Mouse (Mus musculus) kidney, adult 2 months (tissue): Measurements from ENCODE around the gene Ss18l2. TPM values are rescaled to one million over a fixed set of nuclear protein-coding genes. Genes with fewer than 3 reads are reported as not detected.
A peak's percentile ranks its signal among the peaks of the same experiment; 100 is the strongest.

Experiments
- DNase-seq: peaks from one replicate; pipeline ENCODE4 v3.0.0; 2021
- H3K27ac ChIP-seq: fragments of 200-500 bp; 2 replicates; pipeline ENCODE4 v1.5.1; 2012; ENCODE audit warnings: low read depth, low read length, control low read depth, inconsistent platforms; ENCODE audit not compliant: insufficient read depth
- H3K27me3 ChIP-seq: fragments of 200-500 bp; replicated peaks from 2 replicates; pipeline ENCODE4 v1.6.1; 2012; ENCODE audit warnings: mild to moderate bottlenecking, moderate library complexity, low read length, inconsistent platforms; ENCODE audit not compliant: control insufficient read depth, insufficient read depth
- H3K36me3 ChIP-seq: fragments of 200-500 bp; 2 replicates; pipeline ENCODE4 v1.6.1; 2012; ENCODE audit warnings: mild to moderate bottlenecking, moderate library complexity, low read length, inconsistent platforms; ENCODE audit not compliant: control insufficient read depth, insufficient read depth
- H3K4me1 ChIP-seq: fragments of 200-500 bp; 2 replicates; pipeline ENCODE4 v1.6.1; 2011; ENCODE audit warnings: low read length; ENCODE audit not compliant: control insufficient read depth, insufficient read depth
- H3K4me3 ChIP-seq: fragments of 200-500 bp; 2 replicates; pipeline ENCODE4 v1.5.1; 2011; ENCODE audit warnings: mild to moderate bottlenecking, low read depth, low read length, control low read depth; ENCODE audit not compliant: insufficient read depth
- CTCF ChIP-seq: fragments of 200-500 bp; conservative IDR thresholded peaks from 2 replicates; pipeline ENCODE4 v1.5.1; 2011; ENCODE audit warnings: low read depth, mild to moderate bottlenecking, control low read depth, low read length, moderate library complexity, mixed read lengths; ENCODE audit not compliant: insufficient read depth, insufficient read length
- POLR2A ChIP-seq: fragments of 200-500 bp; IDR thresholded peaks from one replicate; pipeline ENCODE4 v1.6.1; 2011; ENCODE audit warnings: low read depth, low read length, control low read depth
- WGBS: fragments of 180-500 bp; shearing (Covaris S2); methylation state at CpG from one replicate; pipeline ENCODE4 v1.1.7; 2018; 5-methylcytosine and 5-hydroxymethylcytosine counted together
- polyA plus RNA-seq: library from polyadenylated mRNA; depleted of rRNA; stranded (reverse); fragments of >200 nt; gene quantifications from 2 replicates; pipeline ENCODE4 v1.2.3, GENCODE M21; 2012

Ss18l2 gene
- polyA plus RNA-seq, 1 experiment, result 61.5 TPM

DNA sequence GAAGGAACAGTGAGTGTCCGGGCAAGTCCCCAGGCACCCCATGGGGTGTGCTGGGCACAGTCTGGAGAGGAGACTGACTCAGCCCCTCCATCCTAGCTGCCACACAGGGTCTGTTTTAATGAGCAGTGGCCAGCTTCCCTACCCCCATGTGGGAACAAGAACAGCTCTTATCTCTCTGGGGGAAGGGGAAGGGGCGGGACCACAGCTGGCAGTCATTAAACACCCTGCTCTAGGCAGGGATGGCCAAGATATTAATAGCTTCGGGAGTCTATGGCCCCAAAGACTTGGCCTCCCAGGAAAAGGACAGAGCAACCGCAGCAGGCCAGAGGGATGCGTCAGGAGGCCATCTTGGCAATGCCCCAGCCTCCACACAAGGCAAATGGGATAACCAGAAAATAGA is 37.8 kb upstream of the Ss18l2 start:
- Histone ChIP-seq H3K36me3 (no peaks in the 10 kb centered on the region), H3K4me1 (no peaks in the 10 kb centered on the region), H3K4me3 (no peak overlapping the region), H3K27me3 (no peaks in the 10 kb centered on the region), H3K27ac (no peak overlapping the region)
- TF ChIP-seq CTCF (no peak), POLR2A (no peak)
- DNase-seq, result peak; percentile 35
- 53% methylated on average over 5 of the region's 5 CpGs for WGBS

DNA sequence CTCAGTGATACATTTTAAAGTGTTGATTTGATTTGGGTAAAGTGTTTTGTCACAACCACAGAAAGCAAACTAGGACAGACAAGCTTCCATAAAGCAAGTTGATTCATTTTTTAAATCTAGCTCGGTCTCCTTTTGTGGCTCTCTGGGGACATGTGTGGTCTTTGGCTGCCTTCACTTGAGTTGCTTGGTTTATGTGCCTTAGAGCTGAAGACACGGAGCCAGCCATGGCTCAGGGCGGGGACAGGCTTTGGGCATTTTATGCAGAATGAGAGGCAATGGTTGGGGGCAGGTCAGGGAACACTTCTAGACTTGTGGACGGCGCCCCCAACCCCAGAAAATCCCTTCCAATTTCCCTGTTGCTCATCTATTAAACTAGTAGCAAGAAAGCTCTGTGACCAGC is 36.4 kb upstream of the Ss18l2 start:
- 82% methylated on average over 5 of the region's 5 CpGs for WGBS
- H3K4me3 ChIP-seq, result no peak overlapping the region

DNA sequence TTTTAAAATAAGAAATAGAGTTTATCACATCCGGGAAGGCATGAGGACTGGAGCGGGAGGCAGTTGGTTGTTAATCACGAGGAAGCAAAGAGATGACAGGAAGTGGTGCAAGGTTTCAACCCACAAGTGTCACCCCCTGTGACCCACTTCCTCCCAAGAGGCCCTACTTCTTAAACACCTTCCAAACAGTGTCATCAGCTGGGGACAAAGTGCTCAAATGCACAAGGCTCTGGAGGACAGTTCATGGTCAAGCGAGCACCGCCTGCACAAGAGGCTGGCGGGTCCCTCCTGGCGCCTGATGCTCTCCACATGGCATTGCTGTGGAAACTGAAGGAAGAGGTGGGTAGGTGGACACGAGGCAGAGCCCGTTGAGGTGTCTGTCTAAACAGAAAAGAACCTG is 35.1 kb upstream of the Ss18l2 start:
- peak; percentile 51 for DNase-seq
- TF ChIP-seq CTCF, result no peak
- 52% methylated on average over 9 of the region's 9 CpGs for WGBS
- no peak overlapping the region for H3K27ac ChIP-seq
- H3K36me3 ChIP-seq, result no peaks in the 10 kb centered on the region
- H3K27me3 ChIP-seq, result no peaks in the 10 kb centered on the region
- H3K4me3 ChIP-seq, result no peak overlapping the region
- H3K4me1 ChIP-seq, result no peaks in the 10 kb centered on the region

More for the DNA sequence above, 36.4 kb upstream of the Ss18l2 start:
- H3K36me3 ChIP-seq, result no peaks in the 10 kb centered on the region
- DNase-seq, result no peak
- H3K27ac ChIP-seq, result no peak overlapping the region
- no peaks in the 10 kb centered on the region for H3K4me1 ChIP-seq
- TF ChIP-seq CTCF (no peak), POLR2A (no peak)
- H3K27me3 ChIP-seq, result no peaks in the 10 kb centered on the region

DNA sequence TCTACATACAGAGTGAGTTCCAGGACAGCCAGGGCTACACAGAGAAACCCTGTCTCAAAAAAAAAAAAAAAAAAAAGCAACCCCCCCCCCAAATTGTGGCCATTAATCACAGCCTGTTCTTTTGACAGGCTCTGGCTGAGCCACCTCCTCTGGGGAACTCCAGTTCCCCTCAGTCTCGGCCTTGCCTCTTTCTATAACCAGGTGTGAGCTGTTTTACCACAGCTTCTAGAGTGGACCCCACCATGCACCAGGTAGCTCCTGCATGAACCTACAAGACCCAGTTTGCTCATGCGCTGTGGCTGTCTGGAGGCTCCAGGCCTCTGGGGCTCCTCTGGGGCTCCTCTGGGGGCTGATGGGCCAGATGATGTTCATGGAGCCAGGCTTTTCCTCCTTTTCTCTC is 34.6 kb upstream of the Ss18l2 start:
- TF ChIP-seq POLR2A, result no peak
- no peak for TF ChIP-seq CTCF
- no peak overlapping the region for H3K4me3 ChIP-seq
- H3K27ac ChIP-seq, result no peak overlapping the region
- H3K36me3 ChIP-seq, result no peaks in the 10 kb centered on the region
- H3K27me3 ChIP-seq, result no peaks in the 10 kb centered on the region
- no peak for DNase-seq
- 86% methylated on average over 2 of the region's 2 CpGs for WGBS
- H3K4me1 ChIP-seq, result no peaks in the 10 kb centered on the region

DNA sequence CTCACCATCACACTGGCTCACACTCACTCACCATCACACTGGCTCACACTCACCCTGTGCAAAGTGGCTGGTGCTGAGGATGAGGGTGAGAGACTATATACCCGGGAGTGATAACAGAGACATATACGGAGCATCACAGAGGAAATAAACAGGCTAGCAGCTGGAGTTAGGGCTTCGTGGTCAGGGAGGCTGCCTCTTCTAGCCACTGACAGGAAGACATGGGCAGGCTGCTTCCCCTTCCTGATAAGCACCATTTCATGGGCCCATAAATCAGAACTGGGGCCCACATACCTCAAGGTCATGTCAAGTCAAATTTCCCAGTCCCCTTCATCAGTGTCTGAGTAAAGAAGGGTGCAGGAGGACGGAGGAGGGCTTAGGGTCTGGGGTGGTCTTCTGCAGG is 33.1 kb upstream of the Ss18l2 start:
- no peaks in the 10 kb centered on the region for H3K4me1 ChIP-seq
- H3K27me3 ChIP-seq, result no peaks in the 10 kb centered on the region
- WGBS, result 38% methylated on average over 4 of the region's 4 CpGs
- H3K27ac ChIP-seq, result no peak overlapping the region
- no peaks in the 10 kb centered on the region for H3K36me3 ChIP-seq
- no peak overlapping the region for H3K4me3 ChIP-seq
- TF ChIP-seq CTCF (no peak), POLR2A (no peak)
- DNase-seq, result no peak

DNA sequence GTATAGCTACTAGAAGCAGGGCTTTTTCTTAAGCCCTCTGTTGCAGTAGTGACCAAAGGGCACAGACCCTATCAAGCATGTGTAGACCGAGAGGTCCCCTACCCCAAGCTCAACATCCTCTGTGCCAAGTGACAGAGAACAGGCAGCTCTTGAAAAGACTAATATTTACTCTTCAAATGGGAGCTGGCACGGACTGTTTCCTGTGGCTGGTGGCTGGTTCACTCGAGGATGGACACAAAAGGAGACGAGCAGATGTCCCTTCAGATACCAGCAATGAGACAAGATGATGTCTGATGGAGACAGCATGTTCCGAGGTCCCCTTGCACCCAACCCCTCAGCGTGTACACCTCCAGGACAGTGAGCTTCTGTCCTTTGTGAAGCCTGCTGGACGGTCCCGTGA is 32.7 kb upstream of the Ss18l2 start:
- WGBS, result 67% methylated on average over 8 of the region's 8 CpGs

DNA sequence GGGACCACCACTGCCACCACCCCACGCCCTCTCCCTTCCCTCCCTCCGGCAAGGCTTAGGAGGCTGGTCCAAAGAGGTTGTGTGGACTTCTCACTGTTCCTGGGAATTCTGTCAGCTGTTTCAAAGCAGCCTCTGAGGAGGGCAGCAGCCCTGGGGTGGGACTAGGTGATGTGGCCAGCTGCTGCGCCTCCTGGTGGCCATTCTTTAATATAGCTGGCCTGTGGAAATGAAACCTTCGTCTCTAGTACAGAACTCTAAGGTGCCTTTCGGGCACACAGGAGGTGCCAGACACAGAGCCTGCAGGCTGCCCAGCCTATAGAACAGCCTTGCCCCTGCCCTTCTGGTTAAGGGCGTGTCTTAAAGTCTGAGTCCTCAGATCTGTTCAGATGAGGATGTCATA is 30.6 kb upstream of the Ss18l2 start:
- no peaks in the 10 kb centered on the region for H3K4me1 ChIP-seq
- WGBS, result 31% methylated on average over 6 of the region's 6 CpGs
- DNase-seq, result peak; percentile 44

More for the DNA sequence above, 32.7 kb upstream of the Ss18l2 start:
- H3K4me3 ChIP-seq, result no peak overlapping the region
- no peaks in the 10 kb centered on the region for H3K27me3 ChIP-seq
- TF ChIP-seq POLR2A (no peak), CTCF (no peak)
- no peak for DNase-seq
- no peak overlapping the region for H3K27ac ChIP-seq
- no peaks in the 10 kb centered on the region for H3K4me1 ChIP-seq
- H3K36me3 ChIP-seq, result no peaks in the 10 kb centered on the region

DNA sequence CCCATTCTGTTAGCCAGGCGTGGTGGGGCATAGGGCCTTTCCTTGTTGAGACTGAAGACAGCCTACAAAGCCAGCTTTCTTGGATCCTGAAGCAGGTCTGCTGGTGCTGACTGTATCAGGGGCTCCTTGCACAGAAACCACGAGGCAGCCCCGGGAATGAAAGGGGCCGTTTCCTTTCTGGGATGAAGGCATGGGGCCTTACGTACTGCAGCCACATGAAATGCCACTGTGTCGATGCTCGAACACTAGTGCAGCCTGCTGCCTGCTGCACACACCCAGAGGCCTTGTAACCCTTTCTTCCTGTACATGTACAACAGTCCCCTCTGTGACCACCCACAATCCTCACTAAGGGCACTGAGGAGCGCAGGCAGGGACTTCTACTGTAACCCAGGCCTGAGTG is 28.9 kb upstream of the Ss18l2 start:
- TF ChIP-seq POLR2A (no peak), CTCF (no peak)
- Histone ChIP-seq H3K27me3 (no peaks in the 10 kb centered on the region), H3K4me1 (no peaks in the 10 kb centered on the region), H3K4me3 (no peak overlapping the region), H3K36me3 (no peaks in the 10 kb centered on the region; the same call in 1 of the 2 replicates), H3K27ac (no peak overlapping the region)
- DNase-seq, result no peak
- WGBS, result 86% methylated on average over 8 of the region's 8 CpGs

More for the DNA sequence above, 30.6 kb upstream of the Ss18l2 start:
- no peaks in the 10 kb centered on the region; the same call in 1 of the 2 replicates for H3K36me3 ChIP-seq
- no peak overlapping the region for H3K4me3 ChIP-seq
- no peak for TF ChIP-seq POLR2A
- TF ChIP-seq CTCF, result peak; percentile 68
- H3K27me3 ChIP-seq, result no peaks in the 10 kb centered on the region
- no peak overlapping the region for H3K27ac ChIP-seq
